In the genomic region with DNA sequence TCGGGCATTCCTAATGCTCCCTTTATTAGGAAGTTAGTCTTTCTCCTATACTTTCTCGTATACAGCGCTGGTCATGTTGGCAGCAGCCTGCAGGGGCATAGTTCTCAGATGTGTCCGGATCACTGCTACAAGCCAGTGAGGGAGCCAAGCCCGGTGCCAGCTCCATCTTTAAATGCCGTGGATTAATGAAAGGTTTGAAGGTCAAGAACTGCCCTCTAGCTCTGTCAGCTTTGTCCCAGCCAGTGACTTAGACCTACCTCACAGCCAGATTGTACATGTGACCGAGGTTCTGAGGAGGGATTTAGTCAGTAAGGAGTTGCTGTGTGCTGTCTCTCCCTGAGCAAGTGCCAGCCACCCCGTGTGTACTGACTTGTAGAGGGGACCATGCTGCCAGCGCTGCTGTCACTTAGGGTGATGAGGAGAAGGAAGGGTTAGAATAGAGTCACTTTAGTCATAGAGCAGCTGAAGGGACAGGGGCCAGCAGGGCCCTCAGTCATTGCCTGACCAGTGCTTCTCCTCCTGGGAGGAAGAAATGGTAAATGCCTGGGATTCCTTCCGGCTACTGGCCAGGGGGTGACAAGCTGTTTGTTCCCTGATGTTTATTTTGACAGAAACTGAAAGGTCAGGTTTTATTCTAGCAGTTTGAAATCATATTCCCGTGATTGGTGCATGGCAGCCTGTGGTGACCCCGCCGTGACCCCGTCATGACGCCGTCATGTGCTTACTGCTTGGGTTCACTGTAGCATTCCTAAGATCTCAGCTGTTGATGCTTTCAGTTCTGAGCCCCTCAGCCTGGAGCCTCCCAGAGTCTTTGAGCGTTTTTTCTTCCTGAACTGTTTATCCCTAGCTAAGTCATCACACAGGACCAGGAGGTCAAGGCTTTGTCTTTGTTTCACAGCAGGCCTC, we compare ENCODE assay signal across 14 mouse cellular contexts.
DNase-seq lines count a peak whose midpoint lies in the region; ATAC-seq and TF ChIP-seq lines count a peak whose summit lies in the region.
"Had no signal": no experiment of that assay in that cellular context is flagged by ENCODE, and none has a peak within 500 bp of the region (broad histone marks: within the 10 kb centered on the region; RNA-seq: fewer than 3 reads in every experiment).

No protein-coding gene starts in this region.

- H3K27me3 ChIP-seq in lung, embryonic 16.5 days (ENCODE audit: control insufficient read depth, insufficient read depth, low read depth, low read length), result no peaks in the 10 kb centered on the region
- H3K27me3 ChIP-seq in small intestine, adult 2 months (ENCODE audit: control insufficient read depth, insufficient read depth, low read length), result no peaks in the 10 kb centered on the region
- H3K27me3 ChIP-seq in heart, adult 2 months (ENCODE audit: control insufficient read depth, insufficient read depth, low read length), result no peaks in the 10 kb centered on the region
- H3K27me3 ChIP-seq: CH12.LX had no signal

- intact Hi-C loops in gastrocnemius, adult 2 months (cut with DNase I), result loop anchor here (5.0 kb wide), 1 partner anchor 490 kb away; no protein-coding TSS in a partner anchor
- intact Hi-C loops in heart, adult 2 months (cut with DNase I), result no loop called here

- no peak for TF ChIP-seq POLR2A in small intestine, adult 2 months (IDR thresholded peaks at IDR 0.05; ENCODE audit: low read depth, low read length)
- TF ChIP-seq POLR2A in heart, adult 2 months (IDR thresholded peaks at IDR 0.05; ENCODE audit: insufficient read depth, low read depth, low read length), result no peak

- TF ChIP-seq CTCF in gastrocnemius, adult 2 months (IDR thresholded peaks at IDR 0.05), result peak; percentile 5; the same call in 1 of the 2 replicates
- TF ChIP-seq CTCF in small intestine, adult 2 months (IDR thresholded peaks at IDR 0.05; ENCODE audit: extremely low read depth, insufficient read length, insufficient replicate concordance, low read depth, low read length), result no peak
- no peak for TF ChIP-seq CTCF in heart, adult 2 months (IDR thresholded peaks at IDR 0.05)

- 51% methylated on average over 17 of the region's 17 CpGs for WGBS in lung, embryonic 16.5 days
- 68% methylated on average over 17 of the region's 17 CpGs for WGBS in small intestine, adult 2 months
- WGBS in heart, adult 2 months, result 73% methylated on average over 17 of the region's 17 CpGs

- H3K79me2 ChIP-seq in heart, adult 2 months (replicated peaks; ENCODE audit: control insufficient read depth, insufficient read depth, low read length), result no peaks in the 10 kb centered on the region

- peaks cover 39% of the 10 kb centered on the region for H3K36me3 ChIP-seq in lung, embryonic 16.5 days (ENCODE audit: control insufficient read depth, insufficient read depth, low read length)
- H3K36me3 ChIP-seq in small intestine, adult 2 months (ENCODE audit: control insufficient read depth, insufficient read depth, low read length), result peaks cover 78% of the 10 kb centered on the region
- no peaks in the 10 kb centered on the region for H3K36me3 ChIP-seq in heart, adult 2 months (ENCODE audit: control insufficient read depth, insufficient read depth, low read length)

- no peak for DNase-seq in gastrocnemius, adult 2 months
- DNase-seq in gastrocnemius, postnatal 4 days (ENCODE audit: low spot score in 2 of 2), result no peak
- no peak for DNase-seq in lung, adult 18-20 months
- peak; percentile 64 for DNase-seq in kidney, postnatal 10 days
- no peak for DNase-seq in heart, adult 2 months
- DNase-seq: cerebellum, adult 9-11 months; gastrocnemius, postnatal 36 days; heart, postnatal 14 days had no signal

- H3K9ac ChIP-seq in lung, embryonic 16.5 days (ENCODE audit: low read length), result no peak overlapping the region
- H3K9ac ChIP-seq in heart, adult 2 months (ENCODE audit: low read depth, low read length), result no peak overlapping the region
- H3K9ac ChIP-seq: liver, embryonic 14.5 days had no signal

- 0 out of 2 replicates have a peak overlapping the region, but pooled peaks have one; percentile 20 for H3K27ac ChIP-seq in gastrocnemius, adult 2 months
- no peak overlapping the region for H3K27ac ChIP-seq in lung, embryonic 16.5 days (ENCODE audit: low read length)
- H3K27ac ChIP-seq in small intestine, adult 2 months (ENCODE audit: insufficient read depth, low read depth, low read length), result 0 out of 2 replicates have a peak overlapping the region, but pooled peaks have one; percentile 12
- no peak overlapping the region for H3K27ac ChIP-seq in heart, adult 2 months
- H3K27ac ChIP-seq: liver, embryonic 14.5 days had no signal

- 0 out of 2 replicates have a peak, but pooled peaks have one; percentile 7 for ATAC-seq in lung, embryonic 16.5 days (ENCODE audit: low read depth)
- ATAC-seq: intestine, embryonic 16.5 days; midbrain, embryonic 16.5 days had no signal

- no peaks in the 10 kb centered on the region for H3K4me1 ChIP-seq in lung, embryonic 16.5 days (replicated peaks; ENCODE audit: control insufficient read depth, insufficient read depth, low read length)
- H3K4me1 ChIP-seq in small intestine, adult 2 months (ENCODE audit: control insufficient read depth, insufficient read depth, insufficient read length, low read length), result peaks cover 7% of the 10 kb centered on the region
- H3K4me1 ChIP-seq in heart, adult 2 months (ENCODE audit: control insufficient read depth, insufficient read depth, low read length), result no peaks in the 10 kb centered on the region

- TF ChIP-seq EP300 in heart, adult 2 months (IDR thresholded peaks at IDR 0.05; ENCODE audit: insufficient read depth, low read depth, low read length), result no peak

- H3K4me2 ChIP-seq in lung, embryonic 16.5 days (ENCODE audit: low read depth, low read length), result no peak overlapping the region

- no peak overlapping the region for H3K4me3 ChIP-seq in gastrocnemius, adult 2 months
- H3K4me3 ChIP-seq in lung, embryonic 16.5 days (ENCODE audit: low read length), result no peak overlapping the region
- H3K4me3 ChIP-seq in small intestine, adult 2 months (ENCODE audit: low read depth, low read length), result no peak overlapping the region
- no peak overlapping the region for H3K4me3 ChIP-seq in heart, adult 2 months

- H3K9me3 ChIP-seq in lung, embryonic 16.5 days (ENCODE audit: control insufficient read depth, low read length), result no peaks in the 10 kb centered on the region

Comparison
In these comparisons a context has a peak if more than half of its experiments do, and no peak if none do; other contexts are left out.
1. H3K27ac ChIP-seq: peak in gastrocnemius, adult 2 months (single experiment) and small intestine, adult 2 months (single experiment); none in lung, embryonic 16.5 days (single experiment) and heart, adult 2 months (single experiment).